Mouse (Mus musculus): Measurements from ENCODE around the gene 2610002M06Rik. TPM values are rescaled to one million over a fixed set of nuclear protein-coding genes. Genes with fewer than 3 reads are reported as not detected.

2610002M06Rik gene
- polyA plus RNA-seq (2015; fragmentation: Nextera tagmentation; extraction: Ambion mirVana), result 13.8 TPM in 2 replicates

GRCm38 (mm10) chrX:107816218-107816554 is at the start of gene 2610002M06Rik:
Gene 2610002M06Rik, minus strand, starts transcription at chrX:107816334.

DNA sequence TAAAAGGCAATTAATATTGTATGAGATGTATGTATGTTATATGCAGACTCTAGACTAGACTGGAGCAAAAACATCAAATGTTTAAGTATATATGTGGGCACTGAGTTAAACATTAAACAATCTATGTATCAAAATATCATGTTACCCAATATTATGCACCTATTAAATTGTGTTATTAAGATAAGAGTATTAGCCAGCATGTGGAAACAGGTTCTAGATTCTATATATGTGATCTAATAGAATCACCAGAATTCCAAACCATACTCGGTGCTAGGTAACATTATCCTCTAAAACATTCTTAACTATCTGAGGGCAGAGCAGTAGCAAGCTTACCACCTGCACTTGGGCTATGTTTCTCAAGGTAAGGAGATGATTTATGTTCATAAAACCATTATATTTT is 23.8 kb downstream of the 2610002M06Rik start, which contains the start of gene Tent5d:
Tent5d (plus strand) TSS at position 301 of the 400 bp plus-strand sequence.

Other genes starting within 250 kb of the 2610002M06Rik start
- gene Tbx22, start 148.4 kb downstream of the 2610002M06Rik start, polyA plus RNA-seq (2015; fragmentation: Nextera tagmentation; extraction: Ambion mirVana), result not detected in 2 replicates
- 0.12 TPM in 1 of 2 replicates, not detected in the other for gene Tent5d, start 23.7 kb downstream of the 2610002M06Rik start, polyA plus RNA-seq (2015; fragmentation: Nextera tagmentation; extraction: Ambion mirVana)
- not detected in 2 replicates for gene Gm732, start 132.1 kb upstream of the 2610002M06Rik start, polyA plus RNA-seq (2015; fragmentation: Nextera tagmentation; extraction: Ambion mirVana)